Mouse (Mus musculus) gastrocnemius, postnatal 25 days (tissue): ENCODE results near the gene Stag1. TPM values are rescaled to one million over a fixed set of nuclear protein-coding genes. Genes with fewer than 3 reads are reported as not detected.
A peak's percentile ranks its signal among the peaks of the same experiment; 100 is the strongest.

Experiments
- DNase-seq: peaks from one replicate; pipeline ENCODE4 v3.0.0; 2022
- total RNA-seq, 2 experiments: library from RNA; stranded (reverse); gene quantifications; 1 replicate in 1 of 2; 2 replicates in 1 of 2; pipeline ENCODE4 v1.2.3; 2021

Stag1 gene
- total RNA-seq, 2 experiments from 2014 or later, result 19.4 to 27.1 TPM

DNA sequence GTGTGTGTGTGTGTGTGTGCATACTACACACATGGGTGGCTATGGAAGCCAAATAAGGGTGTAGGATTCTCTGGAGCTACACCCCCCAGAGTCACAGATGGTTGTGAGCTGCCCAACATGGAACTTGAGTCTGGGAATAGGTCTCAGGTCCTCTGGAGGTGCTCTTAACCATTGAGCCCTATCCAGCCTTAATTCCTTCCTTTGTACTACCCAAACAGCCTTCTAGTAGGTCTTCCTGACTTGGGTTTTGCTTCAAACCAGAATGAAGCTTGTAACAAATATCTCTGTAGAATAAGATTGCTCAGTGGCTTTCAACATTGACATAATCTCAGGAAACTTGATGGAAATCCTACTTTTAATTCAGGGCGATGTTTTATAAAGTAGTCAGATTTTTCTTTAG, 7.9 kb downstream of the Stag1 start:
- no peak for DNase-seq

DNA sequence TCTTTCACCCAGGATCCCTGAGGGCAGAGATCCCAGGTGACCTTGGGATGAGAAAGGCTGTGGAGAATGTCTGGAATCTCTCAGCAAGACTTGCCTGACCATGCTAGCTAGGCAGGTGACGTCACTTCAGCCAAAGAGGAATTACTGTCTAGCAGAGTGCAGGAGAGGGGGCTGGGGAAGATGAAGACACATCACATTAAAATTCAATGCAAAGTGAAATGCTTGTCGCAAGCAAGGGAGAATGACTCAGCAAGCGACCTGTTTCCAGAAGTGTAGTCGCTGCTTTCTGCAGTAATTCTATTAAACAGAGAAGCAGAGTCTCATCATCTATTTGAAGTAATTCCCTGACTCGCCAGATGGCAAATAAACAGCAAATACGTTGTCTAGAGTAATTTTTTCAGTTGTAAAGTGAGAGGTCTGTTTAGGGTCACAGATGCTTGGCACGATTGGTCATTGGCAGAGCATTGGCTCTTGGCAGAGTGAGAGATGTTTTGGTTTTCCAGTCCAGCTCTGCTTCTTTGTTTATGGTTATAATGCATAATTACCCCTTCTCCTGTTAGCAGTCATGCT, 8.5 kb downstream of the Stag1 start:
- no peak for DNase-seq

- no peak for DNase-seq
Measured at GRCm38 (mm10) chr9:100613501-100614071, 16.0 kb downstream of the Stag1 start.

DNA sequence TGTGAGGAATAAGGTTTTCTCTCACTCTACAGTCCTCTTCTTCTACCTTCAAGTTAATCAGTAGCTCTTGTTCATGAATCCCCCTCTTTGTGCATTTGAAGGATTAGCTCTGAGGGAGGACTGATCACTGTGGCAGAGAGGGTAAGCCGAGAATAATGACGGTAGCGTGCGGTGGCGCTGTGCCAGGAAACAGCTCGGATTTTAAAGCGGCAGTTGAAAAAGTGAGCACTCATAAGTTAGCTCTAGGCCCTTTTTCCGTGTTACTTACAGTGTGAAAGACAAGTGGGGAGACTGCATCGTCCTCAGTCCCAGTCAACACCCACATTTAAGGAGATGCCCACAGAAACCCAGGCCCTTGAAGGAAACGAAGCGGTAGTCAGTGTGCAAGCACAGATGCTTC, 19.3 kb downstream of the Stag1 start:
- DNase-seq, result no peak

DNA sequence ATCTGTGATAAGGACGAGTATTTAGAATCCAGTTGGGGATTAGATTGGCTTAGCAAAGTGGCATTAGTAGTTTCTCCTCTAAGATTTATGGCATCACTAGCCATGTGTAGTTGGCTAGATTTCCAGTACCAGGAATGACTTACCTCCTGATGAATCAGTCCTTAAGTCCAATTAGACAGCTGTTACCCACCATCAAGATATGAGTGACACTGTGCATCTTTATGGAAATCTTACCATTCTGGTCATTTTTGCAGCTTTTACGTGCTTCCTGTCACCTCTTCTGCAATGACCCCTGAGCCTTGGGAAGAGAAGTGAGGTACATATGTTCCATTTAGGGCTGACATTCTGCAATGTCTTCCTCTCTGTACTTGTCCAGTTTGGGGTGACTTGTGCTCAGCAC, 28.7 kb downstream of the Stag1 start:
- DNase-seq, result no peak

GRCm38 (mm10) chr9:100640754-100641153, 43.2 kb downstream of the Stag1 start:
- DNase-seq, result no peak

DNA sequence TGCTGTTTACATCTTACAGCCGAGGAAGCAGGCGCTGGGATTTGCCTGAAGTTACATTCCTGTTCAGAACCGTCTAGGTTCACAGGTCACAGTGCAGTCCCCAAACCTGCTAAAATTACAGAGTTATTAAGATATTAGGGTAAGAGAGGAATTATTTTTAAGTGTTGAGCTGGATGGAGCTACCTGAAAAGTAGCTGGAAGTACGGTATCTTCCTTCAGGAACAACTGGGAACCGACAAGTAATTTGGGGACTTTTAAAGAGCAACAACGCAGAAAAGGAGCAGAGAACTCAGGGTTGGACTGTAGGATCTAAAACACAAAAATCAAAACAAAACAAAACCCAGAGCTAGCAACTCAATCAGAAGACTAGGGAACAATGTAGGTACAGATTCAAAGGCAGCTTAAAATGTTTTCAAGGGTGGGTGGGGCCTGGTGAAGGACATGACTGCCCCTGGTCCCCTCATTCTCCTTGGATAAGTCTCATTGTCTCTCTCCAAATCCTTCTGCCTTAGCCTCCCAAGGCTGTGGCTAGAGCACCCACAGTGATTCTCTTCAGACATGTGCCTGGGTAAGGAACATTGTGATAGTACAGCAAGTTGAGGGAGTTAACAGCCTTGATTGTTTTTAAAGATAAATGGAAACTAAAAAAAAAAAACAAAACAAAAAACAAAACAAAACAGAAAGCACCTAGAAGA, 43.9 kb downstream of the Stag1 start:
- no peak for DNase-seq

- DNase-seq, result no peak
Measured at GRCm38 (mm10) chr9:100642186-100642839, 44.7 kb downstream of the Stag1 start.

GRCm38 (mm10) chr9:100642840-100643697, 45.5 kb downstream of the Stag1 start:
- DNase-seq, result peak; percentile 100

- peak; percentile 77 for DNase-seq
Measured at GRCm38 (mm10) chr9:100644071-100644771, 46.6 kb downstream of the Stag1 start.

DNA sequence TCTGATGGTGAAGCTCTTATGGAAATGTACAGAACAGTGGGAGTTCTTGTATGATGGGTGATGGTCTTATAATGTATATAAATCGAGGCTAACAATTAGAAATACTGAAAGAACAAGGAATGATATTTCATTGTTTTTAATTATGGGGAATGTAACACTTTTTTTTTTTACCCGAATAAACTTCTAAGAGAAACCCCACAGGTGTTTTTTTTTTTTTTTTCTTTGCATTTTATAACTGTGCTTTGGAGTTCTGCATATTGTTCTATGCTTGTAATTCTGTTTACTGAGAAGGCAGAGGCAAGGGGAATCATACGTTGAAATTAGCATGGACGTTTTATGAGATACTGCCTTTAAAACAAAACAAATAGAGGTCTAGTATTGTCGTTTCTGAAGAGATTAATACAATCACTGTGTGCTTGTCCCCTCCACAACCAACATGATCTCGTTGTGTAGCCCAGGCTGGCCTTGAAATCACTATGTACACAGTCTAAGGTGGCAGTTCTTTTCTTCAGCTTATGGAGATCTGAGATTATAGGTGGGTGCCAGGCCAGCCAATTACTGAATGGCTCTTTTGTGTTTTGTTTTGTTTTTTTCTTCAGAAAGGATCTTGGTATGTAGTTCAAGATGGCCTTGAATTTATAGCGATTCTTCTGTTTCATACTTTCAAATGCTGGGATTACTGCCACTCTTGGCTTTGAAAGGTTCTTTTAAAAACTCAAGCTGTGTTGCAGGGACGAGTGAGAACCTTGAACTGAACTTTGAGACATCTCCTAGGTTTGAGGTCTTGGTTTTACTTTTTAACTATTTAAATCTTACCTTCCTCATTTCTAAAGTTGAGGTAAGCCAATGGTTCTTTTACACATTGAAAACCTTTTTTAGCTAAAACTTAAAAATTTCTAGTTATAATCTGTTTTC, 47.7 kb downstream of the Stag1 start:
- DNase-seq, result no peak

GRCm38 (mm10) chr9:100646276-100646675, 48.7 kb downstream of the Stag1 start:
- no peak for DNase-seq

DNA sequence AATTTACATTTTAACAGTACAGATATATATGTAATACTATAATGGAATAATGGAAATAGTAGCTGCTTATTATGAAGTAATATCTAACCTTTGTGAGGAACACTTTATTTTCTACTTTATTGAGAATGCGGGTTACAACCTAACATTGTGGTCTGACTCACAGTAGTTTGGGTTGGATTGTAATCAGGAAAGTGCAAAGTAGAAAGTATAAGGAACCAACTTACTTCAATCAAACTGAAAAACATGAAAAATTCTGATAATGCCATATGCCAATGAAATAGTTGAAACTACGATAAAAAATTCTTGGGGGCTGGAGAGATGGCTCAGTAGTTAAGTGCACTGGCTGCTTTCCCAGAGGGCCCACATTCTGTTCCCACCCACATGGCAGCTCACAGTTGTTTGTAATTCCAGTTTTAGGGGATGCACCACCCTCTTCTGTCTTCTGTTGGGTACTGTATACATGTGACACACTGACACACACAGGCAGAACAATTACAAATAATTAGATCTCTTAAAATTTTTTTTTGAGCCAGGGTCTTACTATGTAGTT, 50.3 kb downstream of the Stag1 start:
- DNase-seq, result no peak

GRCm38 (mm10) chr9:100654104-100654503, 56.5 kb downstream of the Stag1 start:
- no peak for DNase-seq

DNA sequence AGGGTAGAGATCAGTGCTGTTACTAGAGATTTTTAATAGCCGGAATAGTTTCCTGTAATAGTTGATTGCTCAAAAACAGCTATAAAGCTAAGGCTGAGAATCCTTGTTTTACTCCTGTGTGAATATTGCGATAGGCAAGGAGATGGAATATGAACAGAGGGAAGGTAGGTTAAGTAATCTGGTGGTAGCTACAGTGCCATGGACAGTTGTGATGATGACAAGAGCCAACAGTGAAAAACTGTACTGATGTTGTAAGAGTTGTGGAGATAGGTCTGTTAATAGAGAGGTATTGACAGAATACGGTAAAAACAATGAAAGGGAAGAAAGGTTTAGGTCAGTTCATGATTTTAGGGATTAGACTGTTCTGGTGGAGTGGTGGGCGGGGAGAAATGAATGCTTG, 58.5 kb downstream of the Stag1 start:
- DNase-seq, result no peak

DNA sequence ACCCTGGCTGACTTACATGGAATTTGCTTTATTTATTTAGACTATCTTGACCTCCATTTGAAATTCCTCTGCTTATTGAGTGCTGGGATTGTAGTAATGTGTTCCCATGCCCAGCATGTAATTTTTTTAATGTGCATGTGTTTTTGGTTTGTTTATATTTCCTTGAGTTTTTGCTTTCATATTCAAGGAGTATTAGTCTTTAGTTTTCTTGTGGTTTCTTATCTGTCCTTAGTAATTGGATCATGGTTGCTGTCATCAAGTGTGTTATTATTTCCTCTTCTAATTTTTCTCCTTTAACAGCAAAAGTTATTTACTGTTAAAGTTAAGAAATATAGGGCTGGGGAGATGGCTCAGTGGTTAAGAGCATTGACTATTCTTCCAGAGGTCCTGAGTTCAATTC, 63.0 kb downstream of the Stag1 start:
- no peak for DNase-seq

GRCm38 (mm10) chr9:100663473-100664134, 66.0 kb downstream of the Stag1 start:
- DNase-seq, result no peak

- DNase-seq, result no peak
Measured at GRCm38 (mm10) chr9:100670151-100670550, 72.6 kb downstream of the Stag1 start.

- no peak for DNase-seq
Measured at GRCm38 (mm10) chr9:100679036-100679435, 81.4 kb downstream of the Stag1 start.

GRCm38 (mm10) chr9:100682285-100682684, 84.7 kb downstream of the Stag1 start:
- no peak for DNase-seq
